Mouse (Mus musculus): ENCODE measurements around the gene Cacna1e. TPM values are rescaled to one million over a fixed set of nuclear protein-coding genes. Genes with fewer than 3 reads are reported as not detected.

Cacna1e gene
- total RNA-seq, 2 experiments from 2014 or later: 121 to 122 TPM

- no peak for DNase-seq
- intact Hi-C loops (cut with DNase I): no loop called here
These were observed 43.2 kb downstream of the Cacna1e start for GRCm38 (mm10) chr1:154841057-154841630.

GRCm38 (mm10) chr1:154839272-154839671 is 45.0 kb downstream of the Cacna1e start:
- DNase-seq: no peak
- intact Hi-C loops (cut with DNase I): no loop called here

GRCm38 (mm10) chr1:154836473-154836872 is 47.8 kb downstream of the Cacna1e start:
- DNase-seq: no peak
- intact Hi-C loops (cut with DNase I): no loop called here

GRCm38 (mm10) chr1:154832168-154832539 is 52.1 kb downstream of the Cacna1e start:
- DNase-seq: no peak
- intact Hi-C loops (cut with DNase I): no loop called here

- DNase-seq: no peak
- intact Hi-C loops (cut with DNase I): no loop called here
These were observed 52.8 kb downstream of the Cacna1e start for GRCm38 (mm10) chr1:154831269-154832167.

GRCm38 (mm10) chr1:154830051-154830450 is 54.2 kb downstream of the Cacna1e start:
- intact Hi-C loops (cut with DNase I): no loop called here
- DNase-seq: no peak

GRCm38 (mm10) chr1:154823098-154823497 is 61.2 kb downstream of the Cacna1e start:
- no peak for DNase-seq
- intact Hi-C loops (cut with DNase I): no loop called here

GRCm38 (mm10) chr1:154820422-154820821 is 63.9 kb downstream of the Cacna1e start:
- no peak for DNase-seq
- intact Hi-C loops (cut with DNase I): no loop called here

- no peak for DNase-seq
- intact Hi-C loops (cut with DNase I): no loop called here
These were observed 64.3 kb downstream of the Cacna1e start for GRCm38 (mm10) chr1:154819960-154820359.

- intact Hi-C loops (cut with DNase I): no loop called here
- no peak for DNase-seq
These were observed 65.6 kb downstream of the Cacna1e start for GRCm38 (mm10) chr1:154818742-154819141.

GRCm38 (mm10) chr1:154816836-154817235 is 67.5 kb downstream of the Cacna1e start:
- intact Hi-C loops (cut with DNase I): no loop called here
- DNase-seq: no peak

GRCm38 (mm10) chr1:154816267-154816666 is 68.0 kb downstream of the Cacna1e start:
- DNase-seq: no peak

GRCm38 (mm10) chr1:154805742-154806141 is 78.6 kb downstream of the Cacna1e start:
- intact Hi-C loops (cut with DNase I): no loop called here
- DNase-seq: peak; percentile 60

More at GRCm38 (mm10) chr1:154816267-154816666, 68.0 kb downstream of the Cacna1e start:
- intact Hi-C loops (cut with DNase I): no loop called here

GRCm38 (mm10) chr1:154805038-154805437 is 79.3 kb downstream of the Cacna1e start:
- intact Hi-C loops (cut with DNase I): no loop called here
- no peak for DNase-seq

GRCm38 (mm10) chr1:154802301-154802904 is 81.9 kb downstream of the Cacna1e start:
- intact Hi-C loops (cut with DNase I): no loop called here
- no peak for DNase-seq

GRCm38 (mm10) chr1:154799257-154799656 is 85.0 kb downstream of the Cacna1e start:
- intact Hi-C loops (cut with DNase I): loop anchor here (10.0 kb wide), 1 partner anchor 86 kb away; the partner anchor contains the start of gene Cacna1e
- no peak for DNase-seq

GRCm38 (mm10) chr1:154798771-154799170 is 85.5 kb downstream of the Cacna1e start:
- DNase-seq: no peak
- intact Hi-C loops (cut with DNase I): loop anchor here (10.0 kb wide), 1 partner anchor 86 kb away; the partner anchor contains the start of gene Cacna1e

GRCm38 (mm10) chr1:154796685-154797084 is 87.6 kb downstream of the Cacna1e start:
- DNase-seq: peak; percentile 80
- intact Hi-C loops (cut with DNase I): loop anchor here (10.0 kb wide), 1 partner anchor 88 kb away; the partner anchor contains the start of gene Cacna1e

GRCm38 (mm10) chr1:154794518-154794951 is 89.8 kb downstream of the Cacna1e start:
- DNase-seq: no peak
- intact Hi-C loops (cut with DNase I): loop anchor here (10.0 kb wide), 1 partner anchor 90 kb away; the partner anchor contains the start of gene Cacna1e

GRCm38 (mm10) chr1:154791544-154792174 is 92.6 kb downstream of the Cacna1e start:
- intact Hi-C loops (cut with DNase I): loop anchor here (10.0 kb wide), 1 partner anchor 93 kb away; the partner anchor contains the start of gene Cacna1e
- peak; percentile 65 for DNase-seq

- no peak for DNase-seq
- intact Hi-C loops (cut with DNase I): no loop called here
These were observed 95.8 kb downstream of the Cacna1e start for GRCm38 (mm10) chr1:154788491-154788890.
